Mouse (Mus musculus) bone marrow, adult 2 months (tissue): ENCODE measurements at regions not wholly inside any gene's neighbourhood (a gene's known extent, or its start where the extent isn't known, plus 50 kb on each side); places are given as distances from the start of the nearest gene placed in this dataset.

Source experiments
- CTCF ChIP-seq: fragments of 200-500 bp; IDR thresholded peaks from 2 replicates; pipeline ENCODE4 v1.5.1; 2011; ENCODE audit warnings: low read length, control low read depth; ENCODE audit not compliant: control insufficient read depth, insufficient read depth
- POLR2A ChIP-seq: fragments of 200-500 bp; IDR thresholded peaks from 2 replicates; pipeline ENCODE4 v1.6.1; 2011; ENCODE audit warnings: low read depth, mild to moderate bottlenecking, control low read depth, low read length, borderline replicate concordance; ENCODE audit not compliant: control insufficient read depth

DNA sequence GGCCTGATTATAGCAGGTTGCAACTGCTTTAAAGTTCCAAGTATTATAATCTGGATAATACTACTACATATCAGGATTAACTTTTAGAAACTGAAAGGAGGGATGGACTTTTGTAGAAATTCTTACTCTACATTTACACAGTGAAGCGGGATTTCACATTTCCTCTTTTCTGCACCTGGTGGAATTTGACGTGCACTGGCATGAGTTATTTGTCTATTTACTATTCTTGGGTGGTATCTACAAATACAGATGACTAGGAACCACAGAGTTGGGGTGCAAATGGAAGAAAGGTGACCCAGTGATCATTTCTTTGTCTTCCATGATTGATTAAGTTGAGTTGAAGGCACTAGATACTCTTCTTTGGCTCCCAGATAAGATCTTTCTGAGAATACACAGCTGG lies 423.0 kb upstream of the Marcks start:
- no peak for TF ChIP-seq POLR2A
- TF ChIP-seq CTCF = no peak
